Mouse (Mus musculus) liver, adult 2 months (tissue): ENCODE measurements around the gene Gm11639.

ENCODE experiments used
- CTCF ChIP-seq: fragments of 200-500 bp; IDR thresholded peaks from 2 replicates; pipeline ENCODE4 v1.5.1; 2011; ENCODE audit warnings: low read depth, low read length, control low read depth
- POLR2A ChIP-seq: fragments of 200-500 bp; IDR thresholded peaks from 2 replicates; pipeline ENCODE4 v1.6.1; 2011; ENCODE audit warnings: low read length, control low read depth; ENCODE audit not compliant: insufficient read depth; ENCODE audit errors: extremely low read depth

- no peak for TF ChIP-seq CTCF
- TF ChIP-seq POLR2A, result no peak
Observed at GRCm38 (mm10) chr11:104944723-104945122, 259.2 kb downstream of the Gm11639 start.
